Mouse (Mus musculus): Measurements from ENCODE around the gene Gm5136. TPM values are rescaled to one million over a fixed set of nuclear protein-coding genes. Genes with fewer than 3 reads are reported as not detected.

Gm5136 gene
- polyA plus RNA-seq (2015; fragmentation: Nextera tagmentation; extraction: Ambion mirVana) = 0.10 TPM in 1 of 2 replicates, not detected in the other

- no peaks in the 10 kb centered on the region for H3K36me3 ChIP-seq (ENCODE audit: control insufficient read depth, insufficient read depth, low read length)
- 93% methylated on average over 9 of the region's 9 CpGs for WGBS
- H3K4me1 ChIP-seq (ENCODE audit: control insufficient read depth, insufficient read depth, low read length) = no peaks in the 10 kb centered on the region
- H3K4me3 ChIP-seq (ENCODE audit: low read length) = no peak within 1 kb of the TSS
- no peaks in the 10 kb centered on the region for H3K27me3 ChIP-seq (replicated peaks; ENCODE audit: control insufficient read depth, insufficient read depth, low read length)
- H3K9me3 ChIP-seq (ENCODE audit: control insufficient read depth, low read length) = no peaks in the 10 kb centered on the region
- no peak for ATAC-seq
- H3K9ac ChIP-seq (ENCODE audit: low read depth, low read length) = no peak within 1 kb of the TSS
- no peak within 1 kb of the TSS for H3K4me2 ChIP-seq (ENCODE audit: low read depth, low read length)
- H3K27ac ChIP-seq (ENCODE audit: low read length) = no peak within 1 kb of the TSS
Measured at GRCm38 (mm10) chr10:108699946-108700345, at the start of gene Gm5136. Gm5136 (minus strand) TSS chr10:108700160.

GRCm38 (mm10) chr10:108743759-108744158 lies 43.8 kb upstream of the Gm5136 start:
- Histone ChIP-seq H3K9me3 (ENCODE audit: control insufficient read depth, low read length) (no peaks in the 10 kb centered on the region), H3K9ac (ENCODE audit: low read depth, low read length) (no peak overlapping the region), H3K4me1 (ENCODE audit: control insufficient read depth, insufficient read depth, low read length) (no peaks in the 10 kb centered on the region), H3K4me3 (ENCODE audit: low read length) (no peak overlapping the region), H3K4me2 (ENCODE audit: low read depth, low read length) (no peak overlapping the region), H3K27ac (ENCODE audit: low read length) (no peak overlapping the region), H3K27me3 (replicated peaks; ENCODE audit: control insufficient read depth, insufficient read depth, low read length) (no peaks in the 10 kb centered on the region), H3K36me3 (ENCODE audit: control insufficient read depth, insufficient read depth, low read length) (no peaks in the 10 kb centered on the region)
- no peak for ATAC-seq
- 88% methylated on average over 2 of the region's 2 CpGs for WGBS

- Histone ChIP-seq H3K9me3 (ENCODE audit: control insufficient read depth, low read length) (no peaks in the 10 kb centered on the region), H3K27ac (ENCODE audit: low read length) (no peak overlapping the region), H3K36me3 (ENCODE audit: control insufficient read depth, insufficient read depth, low read length) (no peaks in the 10 kb centered on the region), H3K9ac (ENCODE audit: low read depth, low read length) (no peak overlapping the region), H3K4me1 (ENCODE audit: control insufficient read depth, insufficient read depth, low read length) (no peaks in the 10 kb centered on the region), H3K4me2 (ENCODE audit: low read depth, low read length) (no peak overlapping the region), H3K27me3 (replicated peaks; ENCODE audit: control insufficient read depth, insufficient read depth, low read length) (no peaks in the 10 kb centered on the region), H3K4me3 (ENCODE audit: low read length) (no peak overlapping the region)
- 45% methylated on average over 2 of the region's 2 CpGs for WGBS
- no peak for ATAC-seq
Measured at GRCm38 (mm10) chr10:108733982-108734381, 34.0 kb upstream of the Gm5136 start.

- H3K9me3 ChIP-seq (ENCODE audit: control insufficient read depth, low read length) = no peaks in the 10 kb centered on the region
- 81% methylated on average over 8 of the region's 8 CpGs for WGBS
- H3K36me3 ChIP-seq (ENCODE audit: control insufficient read depth, insufficient read depth, low read length) = no peaks in the 10 kb centered on the region
- ATAC-seq = no peak
- no peak overlapping the region for H3K9ac ChIP-seq (ENCODE audit: low read depth, low read length)
- H3K27me3 ChIP-seq (replicated peaks; ENCODE audit: control insufficient read depth, insufficient read depth, low read length) = no peaks in the 10 kb centered on the region
- no peaks in the 10 kb centered on the region for H3K4me1 ChIP-seq (ENCODE audit: control insufficient read depth, insufficient read depth, low read length)
- H3K4me3 ChIP-seq (ENCODE audit: low read length) = no peak overlapping the region
- no peak overlapping the region for H3K4me2 ChIP-seq (ENCODE audit: low read depth, low read length)
- no peak overlapping the region for H3K27ac ChIP-seq (ENCODE audit: low read length)
Measured at GRCm38 (mm10) chr10:108728961-108729360, 29.0 kb upstream of the Gm5136 start.

GRCm38 (mm10) chr10:108726391-108726790 lies 26.4 kb upstream of the Gm5136 start:
- no peak overlapping the region for H3K4me3 ChIP-seq (ENCODE audit: low read length)
- H3K36me3 ChIP-seq (ENCODE audit: control insufficient read depth, insufficient read depth, low read length) = no peaks in the 10 kb centered on the region
- no peak overlapping the region for H3K27ac ChIP-seq (ENCODE audit: low read length)
- ATAC-seq = no peak
- no peaks in the 10 kb centered on the region for H3K9me3 ChIP-seq (ENCODE audit: control insufficient read depth, low read length)
- H3K4me1 ChIP-seq (ENCODE audit: control insufficient read depth, insufficient read depth, low read length) = no peaks in the 10 kb centered on the region
- no peaks in the 10 kb centered on the region for H3K27me3 ChIP-seq (replicated peaks; ENCODE audit: control insufficient read depth, insufficient read depth, low read length)
- no peak overlapping the region for H3K4me2 ChIP-seq (ENCODE audit: low read depth, low read length)
- H3K9ac ChIP-seq (ENCODE audit: low read depth, low read length) = no peak overlapping the region
- WGBS = 82% methylated on average over 4 of the region's 4 CpGs

GRCm38 (mm10) chr10:108724878-108725277 lies 24.9 kb upstream of the Gm5136 start:
- H3K9me3 ChIP-seq (ENCODE audit: control insufficient read depth, low read length) = no peaks in the 10 kb centered on the region
- H3K4me3 ChIP-seq (ENCODE audit: low read length) = no peak overlapping the region
- no peaks in the 10 kb centered on the region for H3K4me1 ChIP-seq (ENCODE audit: control insufficient read depth, insufficient read depth, low read length)
- no peak overlapping the region for H3K27ac ChIP-seq (ENCODE audit: low read length)
- no peak overlapping the region for H3K9ac ChIP-seq (ENCODE audit: low read depth, low read length)
- WGBS = 77% methylated on average over 3 of the region's 3 CpGs
- no peak overlapping the region for H3K4me2 ChIP-seq (ENCODE audit: low read depth, low read length)
- ATAC-seq = no peak
- no peaks in the 10 kb centered on the region for H3K36me3 ChIP-seq (ENCODE audit: control insufficient read depth, insufficient read depth, low read length)
- no peaks in the 10 kb centered on the region for H3K27me3 ChIP-seq (replicated peaks; ENCODE audit: control insufficient read depth, insufficient read depth, low read length)

GRCm38 (mm10) chr10:108710514-108710913 lies 10.6 kb upstream of the Gm5136 start:
- H3K4me2 ChIP-seq (ENCODE audit: low read depth, low read length) = no peak overlapping the region

GRCm38 (mm10) chr10:108705658-108706057 lies 5.7 kb upstream of the Gm5136 start:
- Histone ChIP-seq H3K27me3 (replicated peaks; ENCODE audit: control insufficient read depth, insufficient read depth, low read length) (no peaks in the 10 kb centered on the region), H3K36me3 (ENCODE audit: control insufficient read depth, insufficient read depth, low read length) (no peaks in the 10 kb centered on the region), H3K4me3 (ENCODE audit: low read length) (no peak overlapping the region), H3K4me2 (ENCODE audit: low read depth, low read length) (no peak overlapping the region), H3K4me1 (ENCODE audit: control insufficient read depth, insufficient read depth, low read length) (no peaks in the 10 kb centered on the region), H3K27ac (ENCODE audit: low read length) (no peak overlapping the region), H3K9me3 (ENCODE audit: control insufficient read depth, low read length) (no peaks in the 10 kb centered on the region), H3K9ac (ENCODE audit: low read depth, low read length) (no peak overlapping the region)
- ATAC-seq = no peak
- 92% methylated on average over 3 of the region's 3 CpGs for WGBS

More at GRCm38 (mm10) chr10:108710514-108710913, 10.6 kb upstream of the Gm5136 start:
- no peak for ATAC-seq
- H3K36me3 ChIP-seq (ENCODE audit: control insufficient read depth, insufficient read depth, low read length) = no peaks in the 10 kb centered on the region
- 60% methylated on average over 5 of the region's 5 CpGs for WGBS
- no peak overlapping the region for H3K27ac ChIP-seq (ENCODE audit: low read length)
- H3K9ac ChIP-seq (ENCODE audit: low read depth, low read length) = no peak overlapping the region
- no peaks in the 10 kb centered on the region for H3K4me1 ChIP-seq (ENCODE audit: control insufficient read depth, insufficient read depth, low read length)
- H3K4me3 ChIP-seq (ENCODE audit: low read length) = no peak overlapping the region
- H3K27me3 ChIP-seq (replicated peaks; ENCODE audit: control insufficient read depth, insufficient read depth, low read length) = no peaks in the 10 kb centered on the region
- no peaks in the 10 kb centered on the region for H3K9me3 ChIP-seq (ENCODE audit: control insufficient read depth, low read length)

GRCm38 (mm10) chr10:108701361-108702128 lies 1.6 kb upstream of the Gm5136 start:
- H3K9ac ChIP-seq (ENCODE audit: low read depth, low read length) = no peak overlapping the region
- H3K4me2 ChIP-seq (ENCODE audit: low read depth, low read length) = no peak overlapping the region
- H3K4me3 ChIP-seq (ENCODE audit: low read length) = no peak overlapping the region
- ATAC-seq = no peak
- no peaks in the 10 kb centered on the region for H3K36me3 ChIP-seq (ENCODE audit: control insufficient read depth, insufficient read depth, low read length)
- H3K9me3 ChIP-seq (ENCODE audit: control insufficient read depth, low read length) = no peaks in the 10 kb centered on the region
- 78% methylated on average over 14 of the region's 14 CpGs for WGBS
- no peaks in the 10 kb centered on the region for H3K4me1 ChIP-seq (ENCODE audit: control insufficient read depth, insufficient read depth, low read length)
- H3K27me3 ChIP-seq (replicated peaks; ENCODE audit: control insufficient read depth, insufficient read depth, low read length) = no peaks in the 10 kb centered on the region
- H3K27ac ChIP-seq (ENCODE audit: low read length) = no peak overlapping the region

- H3K9me3 ChIP-seq (ENCODE audit: control insufficient read depth, low read length) = no peaks in the 10 kb centered on the region
- no peak for ATAC-seq
- no peaks in the 10 kb centered on the region for H3K36me3 ChIP-seq (ENCODE audit: control insufficient read depth, insufficient read depth, low read length)
- no peak overlapping the region for H3K9ac ChIP-seq (ENCODE audit: low read depth, low read length)
- no peak overlapping the region for H3K27ac ChIP-seq (ENCODE audit: low read length)
- H3K27me3 ChIP-seq (replicated peaks; ENCODE audit: control insufficient read depth, insufficient read depth, low read length) = no peaks in the 10 kb centered on the region
- no peak overlapping the region for H3K4me2 ChIP-seq (ENCODE audit: low read depth, low read length)
- H3K4me3 ChIP-seq (ENCODE audit: low read length) = no peak overlapping the region
- 44% methylated on average over 5 of the region's 5 CpGs for WGBS
- no peaks in the 10 kb centered on the region for H3K4me1 ChIP-seq (ENCODE audit: control insufficient read depth, insufficient read depth, low read length)
Measured at GRCm38 (mm10) chr10:108697062-108697461, 2.9 kb downstream of the Gm5136 start.
